Mouse (Mus musculus): Measurements from ENCODE around the gene Adamts18. TPM values are rescaled to one million over a fixed set of nuclear protein-coding genes. Genes with fewer than 3 reads are reported as not detected.

The Adamts18 gene
- not detected for polyA plus RNA-seq (2014; fragmentation: Illumina TruSeq; extraction: RNeasy Lipid Tissue Mini Kit (QIAGEN cat#74804); ENCODE audit: low read depth, low replicate concordance)

DNA sequence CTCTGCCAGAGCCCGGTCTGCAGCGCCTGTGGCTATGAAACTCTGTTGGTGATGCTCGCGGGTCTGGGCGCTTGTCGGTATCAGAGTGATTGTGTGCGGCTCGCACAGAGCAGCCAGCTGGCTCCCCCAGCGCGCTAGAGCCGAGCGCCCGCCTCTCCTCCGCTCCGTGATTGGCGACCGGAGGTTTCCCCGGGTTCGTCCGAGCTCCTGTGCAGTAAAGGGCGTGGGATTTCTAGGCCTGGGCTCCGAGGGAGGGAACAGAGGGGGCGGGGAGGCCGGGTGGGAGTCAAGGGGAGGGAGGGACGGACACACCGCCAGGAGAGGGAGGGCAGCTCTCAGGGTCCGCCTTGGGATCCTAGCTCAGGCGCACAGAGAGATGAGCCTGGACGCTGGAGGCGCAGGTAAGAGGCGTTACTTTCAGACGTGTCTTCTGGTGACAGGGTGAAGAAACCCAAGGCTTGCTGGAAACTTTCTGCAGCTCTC is at the start of gene Adamts18:
Adamts18 (minus strand) TSS at position 86 of the 483 bp plus-strand sequence.

Other genes starting within 250 kb of the Adamts18 start
- 5.1 TPM for gene Mon1b, start 213.2 kb downstream of the Adamts18 start, polyA plus RNA-seq (2014; fragmentation: Illumina TruSeq; extraction: RNeasy Lipid Tissue Mini Kit (QIAGEN cat#74804); ENCODE audit: low read depth, low replicate concordance)
- gene Syce1l, start 205.5 kb downstream of the Adamts18 start, polyA plus RNA-seq (2014; fragmentation: Illumina TruSeq; extraction: RNeasy Lipid Tissue Mini Kit (QIAGEN cat#74804); ENCODE audit: low read depth, low replicate concordance): not detected